Mouse (Mus musculus): ENCODE measurements around the gene Adprh.

The Adprh gene

GRCm38 (mm10) chr16:38395060-38395730 is 57.3 kb downstream of the Adprh start:
- DNase-seq (ENCODE audit: low read depth), result no peak

- no peak for DNase-seq (ENCODE audit: low read depth)
Observed at GRCm38 (mm10) chr16:38394191-38394618, 58.3 kb downstream of the Adprh start.

All from c-Kit-positive CD71-negative TER-119-negative erythroid progenitor cells, embryonic 14.5 days (primary cell).